Mouse (Mus musculus): ENCODE data around the gene Kif3b. TPM values are rescaled to one million over a fixed set of nuclear protein-coding genes. Genes with fewer than 3 reads are reported as not detected.

Gene Kif3b
- total and polyA plus RNA-seq, 2 experiments from 2014 or later = 3.1 to 6.5 TPM

DNA sequence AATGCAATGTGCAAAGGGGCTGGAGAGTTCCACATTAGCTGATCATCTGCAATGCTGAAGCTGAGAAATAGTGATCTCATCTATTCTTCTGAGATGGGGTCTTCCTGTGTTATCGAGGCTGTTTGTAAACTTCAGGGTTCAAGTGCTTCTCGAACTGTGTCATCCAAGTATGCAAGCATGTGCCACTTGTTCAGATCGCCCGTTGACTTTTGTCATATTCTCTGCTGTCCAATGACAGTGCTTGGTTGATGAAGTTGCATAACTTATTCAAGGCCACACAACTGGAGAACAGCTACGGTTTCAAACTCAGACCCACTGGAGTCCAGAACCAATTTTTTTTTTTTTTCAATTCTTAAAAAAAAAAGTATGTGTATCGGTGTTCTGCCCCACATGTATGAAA is 51.0 kb downstream of the Kif3b start:
- Histone ChIP-seq H3K36me3 (replicated peaks; ENCODE audit: control insufficient read depth, insufficient read depth, low read length) (0 out of 2 replicates have a peak, but pooled peaks cover 5% of the 10 kb centered on the region), H3K9me3 (replicated peaks; ENCODE audit: control insufficient read depth, low read length) (no peaks in the 10 kb centered on the region), H3K27me3 (ENCODE audit: control insufficient read depth, insufficient read depth, low read length) (no peaks in the 10 kb centered on the region), H3K4me1 (ENCODE audit: control insufficient read depth, insufficient read depth) (peaks cover 8% of the 10 kb centered on the region), H3K27ac (ENCODE audit: low read depth) (no peak overlapping the region), H3K4me2 (ENCODE audit: low read depth, low read length) (no peak overlapping the region), H3K4me3 (ENCODE audit: low read depth, low read length) (no peak overlapping the region), H3K9ac (replicated peaks; ENCODE audit: low read depth, low read length) (no peak overlapping the region)
- DNase-seq (ENCODE audit: low spot score) (no peak), ATAC-seq (ENCODE audit: insufficient read depth, low read depth) (no peak)
- WGBS = 87% methylated on average over 6 of the region's 6 CpGs
- no peak for TF ChIP-seq EP300 (IDR thresholded peaks at IDR 0.05; ENCODE audit: low read depth)
- no peak for TF ChIP-seq CTCF (IDR thresholded peaks at IDR 0.05; ENCODE audit: low read depth)

DNA sequence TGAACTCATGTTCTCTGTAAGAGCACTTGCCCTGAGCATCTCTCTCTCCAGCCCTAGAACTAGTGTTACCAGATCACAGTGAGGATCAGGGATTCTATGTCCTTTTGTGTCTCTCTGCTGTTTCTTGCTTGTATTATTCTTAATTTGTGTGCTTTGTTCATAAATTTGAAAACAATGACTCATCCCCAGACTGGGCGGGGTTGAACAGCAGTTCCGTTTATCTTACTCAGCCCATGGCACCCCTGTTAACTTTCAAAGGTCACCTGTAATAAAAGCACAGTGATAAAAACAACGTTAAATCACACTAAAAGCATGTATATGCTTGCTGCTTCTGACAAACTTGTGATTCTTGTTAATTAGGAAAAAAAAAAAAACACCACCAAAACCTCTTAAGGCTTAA is 51.4 kb downstream of the Kif3b start:
- WGBS = 64% methylated on average over 3 of the region's 3 CpGs
- Histone ChIP-seq H3K36me3 (replicated peaks; ENCODE audit: control insufficient read depth, insufficient read depth, low read length) (0 out of 2 replicates have a peak, but pooled peaks cover 5% of the 10 kb centered on the region), H3K4me3 (ENCODE audit: low read depth, low read length) (no peak overlapping the region), H3K4me2 (ENCODE audit: low read depth, low read length) (no peak overlapping the region), H3K4me1 (ENCODE audit: control insufficient read depth, insufficient read depth) (peaks cover 4% of the 10 kb centered on the region), H3K9ac (replicated peaks; ENCODE audit: low read depth, low read length) (no peak overlapping the region), H3K9me3 (replicated peaks; ENCODE audit: control insufficient read depth, low read length) (no peaks in the 10 kb centered on the region), H3K27ac (ENCODE audit: low read depth) (no peak overlapping the region), H3K27me3 (ENCODE audit: control insufficient read depth, insufficient read depth, low read length) (no peaks in the 10 kb centered on the region)
- no peak for TF ChIP-seq CTCF (IDR thresholded peaks at IDR 0.05; ENCODE audit: low read depth)
- no peak for TF ChIP-seq EP300 (IDR thresholded peaks at IDR 0.05; ENCODE audit: low read depth)
- no peak for ATAC-seq (ENCODE audit: insufficient read depth, low read depth)
- DNase-seq (ENCODE audit: low spot score) = no peak

DNA sequence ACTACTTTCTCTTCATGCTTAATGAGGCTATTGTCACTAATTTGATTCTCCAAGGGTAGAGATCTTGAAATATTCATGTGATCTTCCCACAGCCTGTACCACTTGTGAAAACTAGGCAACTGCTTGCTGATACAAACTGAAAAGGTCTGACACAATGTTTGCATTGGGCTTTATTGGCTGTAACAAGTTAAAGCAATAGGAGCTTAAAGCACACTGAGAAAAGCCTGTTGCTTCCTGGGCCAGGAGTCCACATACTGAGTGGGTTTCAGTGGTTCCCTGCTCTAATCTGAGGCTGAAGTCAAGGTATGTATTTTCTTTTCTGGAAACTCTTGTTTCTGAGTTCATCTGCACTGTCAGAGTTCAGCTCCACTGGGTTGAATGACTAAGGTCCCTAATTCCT is 52.0 kb downstream of the Kif3b start:
- Histone ChIP-seq H3K9ac (replicated peaks; ENCODE audit: low read depth, low read length) (no peak overlapping the region), H3K9me3 (replicated peaks; ENCODE audit: control insufficient read depth, low read length) (no peaks in the 10 kb centered on the region), H3K4me3 (ENCODE audit: low read depth, low read length) (no peak overlapping the region), H3K4me1 (ENCODE audit: control insufficient read depth, insufficient read depth) (peaks cover 6% of the 10 kb centered on the region), H3K27ac (ENCODE audit: low read depth) (no peak overlapping the region), H3K27me3 (ENCODE audit: control insufficient read depth, insufficient read depth, low read length) (no peaks in the 10 kb centered on the region), H3K4me2 (ENCODE audit: low read depth, low read length) (no peak overlapping the region), H3K36me3 (replicated peaks; ENCODE audit: control insufficient read depth, insufficient read depth, low read length) (0 out of 2 replicates have a peak, but pooled peaks cover 5% of the 10 kb centered on the region)
- no peak for DNase-seq (ENCODE audit: low spot score)
- TF ChIP-seq EP300 (IDR thresholded peaks at IDR 0.05; ENCODE audit: low read depth) (no peak), CTCF (IDR thresholded peaks at IDR 0.05; ENCODE audit: low read depth) (no peak)
- no peak for ATAC-seq (ENCODE audit: insufficient read depth, low read depth)

DNA sequence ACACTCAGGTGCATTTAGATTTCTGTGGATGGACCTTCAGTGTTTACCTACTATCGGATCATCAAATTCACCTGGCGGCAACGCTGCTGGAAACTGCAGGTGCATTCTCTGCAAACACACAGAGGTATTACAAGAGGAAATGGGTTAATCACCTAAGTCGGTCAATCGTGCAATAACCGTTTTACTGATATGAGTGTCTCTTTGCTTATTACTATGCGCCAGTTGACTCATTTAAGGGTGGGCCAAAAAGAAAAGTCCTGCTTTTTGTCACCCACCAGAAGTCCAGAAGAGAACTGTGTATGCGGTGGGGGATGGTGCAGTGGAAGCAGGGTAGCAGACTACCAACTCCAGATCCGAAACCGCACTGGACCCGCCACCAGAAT is 53.8 kb downstream of the Kif3b start:
- peaks cover 23% of the 10 kb centered on the region for H3K4me1 ChIP-seq (ENCODE audit: control insufficient read depth, insufficient read depth)
- peak overlapping the region; percentile 94 for H3K4me3 ChIP-seq (ENCODE audit: low read depth, low read length)
- 0 out of 2 replicates have a peak, but pooled peaks cover 5% of the 10 kb centered on the region for H3K36me3 ChIP-seq (replicated peaks; ENCODE audit: control insufficient read depth, insufficient read depth, low read length)
- 3% methylated on average over 11 of the region's 11 CpGs for WGBS
- no peak for DNase-seq (ENCODE audit: low spot score)
- no peaks in the 10 kb centered on the region for H3K27me3 ChIP-seq (ENCODE audit: control insufficient read depth, insufficient read depth, low read length)
- peak overlapping the region; percentile 70 for H3K9ac ChIP-seq (replicated peaks; ENCODE audit: low read depth, low read length)
- peak overlapping the region; percentile 68 for H3K27ac ChIP-seq (ENCODE audit: low read depth)
- no peaks in the 10 kb centered on the region for H3K9me3 ChIP-seq (replicated peaks; ENCODE audit: control insufficient read depth, low read length)
- ATAC-seq (ENCODE audit: insufficient read depth, low read depth) = no peak
- H3K4me2 ChIP-seq (ENCODE audit: low read depth, low read length) = peak overlapping the region; percentile 68
- TF ChIP-seq EP300 (IDR thresholded peaks at IDR 0.05; ENCODE audit: low read depth) = no peak

DNA sequence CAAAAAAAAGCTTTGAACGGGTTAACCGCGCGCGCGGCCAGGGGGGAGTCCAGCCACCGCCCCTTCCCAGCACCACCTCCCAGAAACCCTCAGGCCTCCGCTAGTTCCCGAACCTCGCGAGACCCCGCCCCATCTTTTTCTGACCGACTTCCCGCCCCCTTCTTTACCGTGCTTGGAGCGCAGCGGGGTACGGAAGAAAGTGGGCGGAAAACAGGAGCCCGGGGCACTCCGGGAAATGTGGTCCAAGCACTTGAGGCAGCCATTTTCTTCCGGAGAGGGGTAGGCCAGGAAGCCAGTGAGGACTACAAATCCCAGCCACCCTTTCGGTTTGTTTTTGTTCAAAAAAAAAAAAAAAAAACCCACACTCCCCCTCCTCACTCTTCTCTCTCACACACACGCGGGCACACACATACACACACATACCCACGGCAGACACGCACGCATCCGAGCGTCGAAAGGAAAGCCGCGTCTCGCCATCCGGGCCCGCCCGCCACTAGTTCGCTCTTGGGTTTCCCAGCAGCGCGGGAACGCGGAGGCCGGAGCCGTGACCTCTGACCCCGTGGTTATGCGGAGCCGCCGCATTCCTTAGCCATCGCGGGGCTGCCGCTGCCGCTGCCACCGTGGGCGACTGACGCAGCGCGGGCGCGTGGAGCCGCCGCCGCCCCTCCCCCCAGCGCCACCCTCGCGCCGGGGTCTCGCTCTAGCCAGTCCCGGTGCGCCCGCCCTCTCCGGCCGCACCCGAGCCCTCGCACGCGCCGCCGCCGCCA is 54.4 kb downstream of the Kif3b start, which contains the start of gene Asxl1:
TSS of gene Asxl1 (plus strand) at position 376 of the 767 bp plus-strand sequence.
- Histone ChIP-seq H3K27me3 (ENCODE audit: control insufficient read depth, insufficient read depth, low read length) (no peaks in the 10 kb centered on the region), H3K4me1 (ENCODE audit: control insufficient read depth, insufficient read depth) (peaks cover 28% of the 10 kb centered on the region), H3K36me3 (replicated peaks; ENCODE audit: control insufficient read depth, insufficient read depth, low read length) (0 out of 2 replicates have a peak, but pooled peaks cover 5% of the 10 kb centered on the region), H3K4me2 (ENCODE audit: low read depth, low read length) (peak within 1 kb of the TSS; percentile 71), H3K9ac (replicated peaks; ENCODE audit: low read depth, low read length) (peak within 1 kb of the TSS; percentile 99), H3K9me3 (replicated peaks; ENCODE audit: control insufficient read depth, low read length) (no peaks in the 10 kb centered on the region), H3K27ac (ENCODE audit: low read depth) (peak within 1 kb of the TSS; percentile 99), H3K4me3 (ENCODE audit: low read depth, low read length) (peak within 1 kb of the TSS; percentile 94)
- WGBS = under 1% methylated on average over 60 of the region's 79 CpGs
- DNase-seq (ENCODE audit: low spot score) (peak; percentile 100), ATAC-seq (ENCODE audit: insufficient read depth, low read depth) (peak; percentile 94)
- TF ChIP-seq EP300 (IDR thresholded peaks at IDR 0.05; ENCODE audit: low read depth) (no peak), CTCF (IDR thresholded peaks at IDR 0.05; ENCODE audit: low read depth) (no peak)
